Mouse (Mus musculus): ENCODE data around the gene Naaladl1.

Naaladl1 gene

GRCm38 (mm10) chr19:6105586-6105985, at the start of gene Naaladl1:
Gene Naaladl1, plus strand, starts transcription at chr19:6105782.
- DNase-seq (ENCODE audit: low spot score in 2 of 2) = peak in 1 of 2 experiments; percentile 57

- no peak for DNase-seq (ENCODE audit: low spot score in 2 of 2)
These were observed 48.9 kb upstream of the Naaladl1 start for GRCm38 (mm10) chr19:6056696-6057095.

- DNase-seq (ENCODE audit: low spot score in 2 of 2) = peak; percentile 99 to 100
These were observed 48.1 kb upstream of the Naaladl1 start, which contains the start of the genes Mrpl49 and Fau for GRCm38 (mm10) chr19:6057313-6058096. Gene Mrpl49, minus strand, starts transcription at chr19:6057785. Gene Fau, plus strand, starts transcription at chr19:6057844.

- DNase-seq (ENCODE audit: low spot score in 2 of 2) = no peak
These were observed 47.1 kb upstream of the Naaladl1 start for GRCm38 (mm10) chr19:6058513-6058912.

GRCm38 (mm10) chr19:6058966-6059365, 46.6 kb upstream of the Naaladl1 start:
- no peak for DNase-seq (ENCODE audit: low spot score in 2 of 2)

- peak; percentile 90 to 93 for DNase-seq (ENCODE audit: low spot score in 2 of 2)
These were observed 44.5 kb upstream of the Naaladl1 start, which contains the start of gene Znhit2 for GRCm38 (mm10) chr19:6061021-6061533. Gene Znhit2, plus strand, starts transcription at chr19:6061192.

GRCm38 (mm10) chr19:6061641-6062302, 43.8 kb upstream of the Naaladl1 start:
- DNase-seq (ENCODE audit: low spot score in 2 of 2) = peak; percentile 60 to 82

- no peak for DNase-seq (ENCODE audit: low spot score in 2 of 2)
These were observed 43.2 kb upstream of the Naaladl1 start for GRCm38 (mm10) chr19:6062418-6062817.

GRCm38 (mm10) chr19:6063081-6063480, 42.5 kb upstream of the Naaladl1 start:
- no peak for DNase-seq (ENCODE audit: low spot score in 2 of 2)

- DNase-seq (ENCODE audit: low spot score in 2 of 2) = peak in 1 of 2 experiments; percentile 64
These were observed 39.0 kb upstream of the Naaladl1 start for GRCm38 (mm10) chr19:6066571-6066970.

GRCm38 (mm10) chr19:6067011-6067723, 38.4 kb upstream of the Naaladl1 start:
- DNase-seq (ENCODE audit: low spot score in 2 of 2) = peak; percentile 87 to 96

- DNase-seq (ENCODE audit: low spot score in 2 of 2) = peak; percentile 90 to 93
These were observed 37.7 kb upstream of the Naaladl1 start, which contains the start of gene Tm7sf2 for GRCm38 (mm10) chr19:6067724-6068415. Gene Tm7sf2, minus strand, starts transcription at chr19:6068373.

- DNase-seq (ENCODE audit: low spot score in 2 of 2) = peak in 1 of 2 experiments; percentile 74
These were observed 36.6 kb upstream of the Naaladl1 start for GRCm38 (mm10) chr19:6068951-6069350.

GRCm38 (mm10) chr19:6069851-6070250, 35.7 kb upstream of the Naaladl1 start:
- no peak for DNase-seq (ENCODE audit: low spot score in 2 of 2)

- no peak for DNase-seq (ENCODE audit: low spot score in 2 of 2)
These were observed 34.9 kb upstream of the Naaladl1 start for GRCm38 (mm10) chr19:6070571-6071250.

GRCm38 (mm10) chr19:6071261-6071660, 34.3 kb upstream of the Naaladl1 start:
- no peak for DNase-seq (ENCODE audit: low spot score in 2 of 2)

GRCm38 (mm10) chr19:6073889-6074288, 31.7 kb upstream of the Naaladl1 start:
- DNase-seq (ENCODE audit: low spot score in 2 of 2) = no peak

GRCm38 (mm10) chr19:6076564-6077393, 28.8 kb upstream of the Naaladl1 start, which contains the start of gene Vps51:
Gene Vps51, minus strand, starts transcription at chr19:6077231.
- peak; percentile 86 to 88 for DNase-seq (ENCODE audit: low spot score in 2 of 2)

- DNase-seq (ENCODE audit: low spot score in 2 of 2) = no peak
These were observed 25.6 kb upstream of the Naaladl1 start, which contains the start of gene Tmem262 for GRCm38 (mm10) chr19:6079983-6080480. Gene Tmem262, plus strand, starts transcription at chr19:6080033.

All from spleen, postnatal 4 days (tissue).